Mouse (Mus musculus): ENCODE measurements at regions not wholly inside any gene's neighbourhood (a gene's known extent, or its start where the extent isn't known, plus 50 kb on each side); places are given as distances from the start of the nearest gene placed in this dataset. TPM values are rescaled to one million over a fixed set of nuclear protein-coding genes. Genes with fewer than 3 reads are reported as not detected.

DNA sequence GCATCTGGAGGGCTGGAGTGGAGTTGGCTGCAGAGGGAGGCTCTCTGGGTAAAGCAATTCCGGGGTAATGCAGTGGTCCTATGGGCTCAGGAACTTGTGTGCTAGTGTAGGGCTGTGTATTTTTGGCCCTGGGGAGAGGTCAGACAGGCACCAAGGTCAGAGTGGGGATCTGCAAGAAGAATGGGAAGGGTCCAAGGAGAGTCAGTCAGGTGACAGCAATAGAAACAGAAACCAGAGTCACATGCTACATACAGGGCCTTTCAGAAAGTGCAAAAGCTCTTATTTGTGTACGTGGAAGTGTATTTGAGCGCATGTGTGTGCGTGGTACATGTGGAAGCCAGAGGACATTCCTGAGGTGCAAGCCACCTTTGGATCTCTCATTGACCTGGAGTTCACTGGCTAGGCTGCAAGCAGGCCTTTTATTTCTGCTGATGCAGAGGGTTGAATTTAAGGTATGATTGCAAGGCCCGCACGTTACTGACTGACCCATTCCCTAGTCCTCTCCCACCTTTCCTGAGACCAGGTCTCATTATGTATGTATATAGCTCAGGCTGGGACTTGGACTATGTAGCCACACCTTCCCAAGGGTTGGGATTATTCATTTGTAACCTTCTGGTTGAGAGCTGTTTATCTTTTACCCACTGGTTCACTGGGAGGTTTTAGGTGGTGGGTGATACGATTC lies 1122.0 kb upstream of the A1bg start:
- Histone ChIP-seq H3K27me3 (ENCODE audit: control insufficient read depth, insufficient read depth, low read length) (no peaks in the 10 kb centered on the region), H3K9ac (replicated peaks; ENCODE audit: low read depth, low read length) (no peak overlapping the region), H3K27ac (ENCODE audit: low read length) (no peak overlapping the region), H3K9me3 (ENCODE audit: control insufficient read depth, low read depth, low read length) (no peaks in the 10 kb centered on the region), H3K4me1 (ENCODE audit: control insufficient read depth, insufficient read depth, low read length) (0 out of 2 replicates have a peak, but pooled peaks cover 2% of the 10 kb centered on the region), H3K4me2 (replicated peaks; ENCODE audit: low read depth, low read length) (no peak overlapping the region), H3K36me3 (ENCODE audit: control insufficient read depth, insufficient read depth, low read length) (no peaks in the 10 kb centered on the region), H3K4me3 (ENCODE audit: low read depth, low read length) (no peak overlapping the region)
- ATAC-seq (ENCODE audit: insufficient number of reproducible peaks, insufficient read depth, low FRiP score, low read depth), result no peak
- WGBS, result 86% methylated on average over 7 of the region's 7 CpGs

DNA sequence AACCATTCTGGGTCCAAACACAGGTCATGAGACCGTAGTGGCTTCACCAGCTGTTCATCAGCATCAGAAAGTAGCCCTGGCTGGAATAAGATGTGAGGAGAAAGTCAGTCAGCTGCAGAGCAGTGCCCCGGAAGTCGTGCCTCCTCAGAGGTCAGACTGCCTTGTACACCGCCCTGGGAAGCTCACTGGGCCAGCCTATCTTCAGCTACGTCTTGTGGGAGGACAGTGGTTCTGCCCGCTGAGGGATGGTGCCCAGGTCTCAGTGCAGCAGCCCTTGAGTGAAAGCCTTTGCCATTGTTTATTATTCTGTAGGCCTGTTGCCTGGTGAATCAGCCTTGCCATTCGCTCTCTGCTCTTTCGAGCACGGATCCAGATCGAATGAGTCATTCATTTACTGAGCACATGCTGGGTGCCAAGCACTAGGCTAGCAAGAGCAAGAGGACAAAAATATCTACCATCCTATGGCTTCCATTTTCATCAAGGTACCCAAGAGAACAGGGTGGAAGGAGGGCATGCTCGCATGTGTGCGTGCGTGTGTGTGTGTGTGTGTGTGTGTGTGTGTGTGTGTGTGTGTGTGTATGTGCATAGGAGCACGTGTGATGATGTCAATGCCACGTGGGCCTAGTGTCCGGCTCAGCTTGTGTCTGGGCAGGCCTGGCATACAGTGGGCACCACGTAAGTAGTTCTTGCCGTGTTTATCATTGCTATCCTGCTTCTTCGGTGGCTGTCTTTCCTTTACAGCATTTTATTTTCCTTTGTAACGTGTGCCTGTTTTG lies 1121.0 kb upstream of the A1bg start:
- Histone ChIP-seq H3K9ac (replicated peaks; ENCODE audit: low read depth, low read length) (no peak overlapping the region), H3K4me1 (ENCODE audit: control insufficient read depth, insufficient read depth, low read length) (0 out of 2 replicates have a peak, but pooled peaks cover 2% of the 10 kb centered on the region), H3K9me3 (ENCODE audit: control insufficient read depth, low read depth, low read length) (no peaks in the 10 kb centered on the region), H3K36me3 (ENCODE audit: control insufficient read depth, insufficient read depth, low read length) (no peaks in the 10 kb centered on the region), H3K27me3 (ENCODE audit: control insufficient read depth, insufficient read depth, low read length) (no peaks in the 10 kb centered on the region), H3K4me2 (replicated peaks; ENCODE audit: low read depth, low read length) (no peak overlapping the region), H3K4me3 (ENCODE audit: low read depth, low read length) (no peak overlapping the region), H3K27ac (ENCODE audit: low read length) (no peak overlapping the region)
- no peak for ATAC-seq (ENCODE audit: insufficient number of reproducible peaks, insufficient read depth, low FRiP score, low read depth)
- WGBS, result 78% methylated on average over 20 of the region's 20 CpGs

DNA sequence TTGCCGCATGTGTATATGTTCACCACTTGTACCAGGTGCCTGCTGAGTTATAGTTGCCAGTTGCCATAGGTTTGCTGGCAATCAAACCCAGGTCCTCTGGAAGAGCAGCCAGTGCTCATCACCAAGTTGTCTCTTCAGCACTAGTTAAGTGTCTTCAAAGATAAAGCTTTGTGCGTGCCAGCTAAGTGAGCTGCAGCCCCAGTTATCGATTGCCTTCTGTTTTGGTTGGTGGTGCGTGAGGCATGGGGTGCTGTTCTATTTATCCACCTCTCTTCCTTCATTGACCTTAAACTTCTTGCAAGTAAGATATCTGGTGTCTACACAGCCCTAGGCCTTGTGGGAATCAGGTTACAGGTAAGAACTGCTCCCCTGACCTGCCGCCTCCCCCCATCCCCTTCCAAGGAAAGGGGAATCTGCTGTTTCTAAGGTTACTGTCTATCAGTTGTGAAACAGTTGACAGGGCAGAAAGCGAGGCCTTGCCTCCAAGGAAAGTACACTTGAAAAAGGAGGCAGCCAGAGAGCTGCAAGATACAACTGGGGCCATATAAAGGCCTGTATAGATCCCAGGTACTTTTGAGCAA lies 1120.2 kb upstream of the A1bg start:
- 78% methylated on average over 6 of the region's 6 CpGs for WGBS
- H3K27ac ChIP-seq (ENCODE audit: low read length), result no peak overlapping the region
- H3K4me1 ChIP-seq (ENCODE audit: control insufficient read depth, insufficient read depth, low read length), result 0 out of 2 replicates have a peak, but pooled peaks cover 6% of the 10 kb centered on the region
- no peak overlapping the region for H3K4me3 ChIP-seq (ENCODE audit: low read depth, low read length)
- no peaks in the 10 kb centered on the region for H3K36me3 ChIP-seq (ENCODE audit: control insufficient read depth, insufficient read depth, low read length)
- H3K27me3 ChIP-seq (ENCODE audit: control insufficient read depth, insufficient read depth, low read length), result no peaks in the 10 kb centered on the region
- no peak overlapping the region for H3K4me2 ChIP-seq (replicated peaks; ENCODE audit: low read depth, low read length)
- ATAC-seq (ENCODE audit: insufficient number of reproducible peaks, insufficient read depth, low FRiP score, low read depth), result no peak
- H3K9ac ChIP-seq (replicated peaks; ENCODE audit: low read depth, low read length), result no peak overlapping the region
- H3K9me3 ChIP-seq (ENCODE audit: control insufficient read depth, low read depth, low read length), result no peaks in the 10 kb centered on the region

Small RNAs in the stretch of these regions (microRNA-seq; reads per million reads assigned to microRNA genes)
- not detected for gene Gm24810
